Mouse (Mus musculus) lung, embryonic 15.5 days (tissue): ENCODE results near the gene Hist1h3f. TPM values are rescaled to one million over a fixed set of nuclear protein-coding genes. Genes with fewer than 3 reads are reported as not detected.
"Not testable (repeated sequence)": the region's sequence is repeated elsewhere in the genome, so short reads cannot be mapped to it uniquely, and the experiment has no call there.

Experiments
- ATAC-seq: fragments of 200-750 bp; cut with Nextera tagmentation; 2 replicates; pipeline ENCODE4 v1.8.0; 2017; ENCODE audit warnings: moderate number of reproducible peaks, borderline replicate concordance; ENCODE audit not compliant: low FRiP score, low TSS enrichment; ENCODE audit errors: extremely low read depth
- H3K27ac ChIP-seq: fragments of 300-500 bp; sonication (generic); 2 replicates; pipeline ENCODE4 v1.5.1; 2015; ENCODE audit warnings: moderate library complexity, mild to moderate bottlenecking, inconsistent platforms
- H3K27me3 ChIP-seq: fragments of 300-500 bp; sonication (generic); 2 replicates; pipeline ENCODE4 v1.6.1; 2015; ENCODE audit warnings: inconsistent platforms
- H3K36me3 ChIP-seq: fragments of 300-500 bp; sonication (generic); 2 replicates; pipeline ENCODE4 v1.6.1; 2015; ENCODE audit warnings: inconsistent platforms
- H3K4me1 ChIP-seq: fragments of 300-500 bp; sonication (generic); 2 replicates; pipeline ENCODE4 v1.6.1; 2015; ENCODE audit warnings: inconsistent platforms
- H3K4me2 ChIP-seq: fragments of 300-500 bp; sonication (generic); 2 replicates; pipeline ENCODE4 v1.6.1; 2015; ENCODE audit warnings: inconsistent platforms, mild to moderate bottlenecking, moderate library complexity
- H3K4me3 ChIP-seq: fragments of 300-500 bp; sonication (generic); 2 replicates; pipeline ENCODE4 v1.5.1; 2015; ENCODE audit warnings: mild to moderate bottlenecking, inconsistent platforms
- H3K9ac ChIP-seq: fragments of 300-500 bp; sonication (generic); 2 replicates; pipeline ENCODE4 v1.6.1; 2015; ENCODE audit warnings: inconsistent platforms
- H3K9me3 ChIP-seq: fragments of 300-500 bp; sonication (generic); 2 replicates; pipeline ENCODE4 v1.6.1; 2016; ENCODE audit warnings: inconsistent platforms
- WGBS: fragments of 180-500 bp; shearing (Covaris S2); methylation state at CpG from one replicate; pipeline ENCODE4 v1.1.7; 2015; 5-methylcytosine and 5-hydroxymethylcytosine counted together
- polyA plus RNA-seq: library from polyadenylated mRNA; unstranded; fragments of >200 nt; fragmentation: Nextera tagmentation; extraction: Ambion mirVana; gene quantifications from 2 replicates; pipeline ENCODE4 v1.2.1, GENCODE M21; 2015

Hist1h3f gene
- polyA plus RNA-seq, 1 experiment from 2014 or later, result 0.75 TPM

GRCm38 (mm10) chr13:23533560-23534367 lies 10.1 kb upstream of the Hist1h3f start, which contains the start of gene Hist1h2af:
Hist1h2af (plus strand) TSS chr13:23533906.
- Histone ChIP-seq H3K4me1 (peaks cover 36% of the 10 kb centered on the region), H3K9ac (peak within 1 kb of the TSS; percentile 61), H3K4me3 (peak within 1 kb of the TSS; percentile 48), H3K4me2 (peak within 1 kb of the TSS; percentile 66), H3K27ac (peak within 1 kb of the TSS; percentile 98)
- H3K27me3 ChIP-seq, H3K9me3 ChIP-seq, H3K36me3 ChIP-seq: not testable (repeated sequence)
- under 1% methylated on average over 28 of the region's 53 CpGs for WGBS
- ATAC-seq, result peak; percentile 53; the same call in 1 of the 2 replicates

- WGBS, result 1% methylated on average over 15 of the region's 15 CpGs
- Histone ChIP-seq H3K36me3 (no peaks in the 10 kb centered on the region), H3K4me1 (peaks cover 31% of the 10 kb centered on the region), H3K4me2 (peak overlapping the region; percentile 66), H3K9ac (peak overlapping the region; percentile 61), H3K4me3 (peak overlapping the region; percentile 48), H3K27me3 (no peaks in the 10 kb centered on the region), H3K27ac (peak overlapping the region; percentile 98), H3K9me3 (no peaks in the 10 kb centered on the region)
- no peak for ATAC-seq
These were observed 9.3 kb upstream of the Hist1h3f start for GRCm38 (mm10) chr13:23534368-23535131.

GRCm38 (mm10) chr13:23535137-23536075 lies 8.4 kb upstream of the Hist1h3f start, which contains the start of gene Hist1h3g:
Hist1h3g (plus strand) TSS chr13:23535422.
- under 1% methylated on average over 41 of the region's 62 CpGs for WGBS
- Histone ChIP-seq H3K27ac (peak within 1 kb of the TSS; percentile 98), H3K4me2 (peak within 1 kb of the TSS; percentile 66), H3K9ac (peak within 1 kb of the TSS; percentile 61), H3K4me1 (peaks cover 31% of the 10 kb centered on the region), H3K4me3 (peak within 1 kb of the TSS; percentile 48)
- peak; percentile 89 for ATAC-seq
- not testable (repeated sequence) for H3K27me3 ChIP-seq, H3K9me3 ChIP-seq, H3K36me3 ChIP-seq

GRCm38 (mm10) chr13:23536076-23536822 lies 7.6 kb upstream of the Hist1h3f start:
- Histone ChIP-seq H3K36me3 (no peaks in the 10 kb centered on the region), H3K27me3 (no peaks in the 10 kb centered on the region), H3K4me3 (peak overlapping the region; percentile 48), H3K4me2 (peak overlapping the region; percentile 66), H3K9me3 (no peaks in the 10 kb centered on the region), H3K4me1 (peaks cover 31% of the 10 kb centered on the region), H3K9ac (peak overlapping the region; percentile 58), H3K27ac (peak overlapping the region; percentile 98)
- ATAC-seq, result no peak
- WGBS, result 13% methylated on average over 7 of the region's 7 CpGs

- no peaks in the 10 kb centered on the region for H3K9me3 ChIP-seq
- peaks cover 29% of the 10 kb centered on the region for H3K4me1 ChIP-seq
- 41% methylated on average over 3 of the region's 3 CpGs for WGBS
- H3K36me3 ChIP-seq, result no peaks in the 10 kb centered on the region
- H3K4me2 ChIP-seq, result peak overlapping the region; percentile 66
- H3K9ac ChIP-seq, result peak overlapping the region; percentile 11; the same call in 1 of the 2 replicates
- H3K27ac ChIP-seq, result 0 out of 2 replicates have a peak overlapping the region, but pooled peaks have one; percentile 41
- H3K27me3 ChIP-seq, result no peaks in the 10 kb centered on the region
- H3K4me3 ChIP-seq, result peak overlapping the region; percentile 48
- no peak for ATAC-seq
These were observed 6.7 kb upstream of the Hist1h3f start for GRCm38 (mm10) chr13:23537006-23537710.

GRCm38 (mm10) chr13:23538249-23538648 lies 5.6 kb upstream of the Hist1h3f start:
- whole genome bisulfite sequencing, result 78% methylated on average over 5 of the region's 5 CpGs
- Histone ChIP-seq H3K4me2 (no peak overlapping the region), H3K9me3 (no peaks in the 10 kb centered on the region), H3K4me3 (no peak overlapping the region), H3K27me3 (no peaks in the 10 kb centered on the region), H3K4me1 (peaks cover 22% of the 10 kb centered on the region), H3K27ac (no peak overlapping the region), H3K9ac (no peak overlapping the region), H3K36me3 (no peaks in the 10 kb centered on the region)
- no peak for ATAC-seq

- not testable (repeated sequence) for H3K9ac ChIP-seq, H3K4me3 ChIP-seq, H3K27ac ChIP-seq, H3K27me3 ChIP-seq, ATAC-seq, H3K4me2 ChIP-seq, H3K9me3 ChIP-seq, H3K36me3 ChIP-seq
- peaks cover 17% of the 10 kb centered on the region for H3K4me1 ChIP-seq
- WGBS, result 55% methylated on average over 1 of the region's 1 CpGs
These were observed 4.0 kb upstream of the Hist1h3f start for GRCm38 (mm10) chr13:23539821-23540220.

GRCm38 (mm10) chr13:23541497-23541896 lies 2.4 kb upstream of the Hist1h3f start:
- 70% methylated on average over 3 of the region's 3 CpGs for WGBS
- H3K36me3 ChIP-seq, result no peaks in the 10 kb centered on the region
- no peak overlapping the region for H3K9ac ChIP-seq
- no peak overlapping the region for H3K4me3 ChIP-seq
- no peak overlapping the region for H3K4me2 ChIP-seq
- peaks cover 12% of the 10 kb centered on the region for H3K4me1 ChIP-seq
- no peak overlapping the region for H3K27ac ChIP-seq
- ATAC-seq, result no peak
- H3K27me3 ChIP-seq, result no peaks in the 10 kb centered on the region
- no peaks in the 10 kb centered on the region for H3K9me3 ChIP-seq

GRCm38 (mm10) chr13:23542225-23542980 lies 1.4 kb upstream of the Hist1h3f start:
- 5% methylated on average over 3 of the region's 3 CpGs for WGBS
- peak overlapping the region; percentile 58 for H3K9ac ChIP-seq
- peak overlapping the region; percentile 67 for H3K4me2 ChIP-seq
- peak overlapping the region; percentile 49 for H3K4me3 ChIP-seq
- H3K36me3 ChIP-seq, ATAC-seq, H3K27me3 ChIP-seq, H3K9me3 ChIP-seq, H3K4me1 ChIP-seq: not testable (repeated sequence)
- H3K27ac ChIP-seq, result peak overlapping the region; percentile 93
